Mouse (Mus musculus) stomach, embryonic 15.5 days (tissue): ENCODE measurements around the gene Cntnap2. TPM values are rescaled to one million over a fixed set of nuclear protein-coding genes. Genes with fewer than 3 reads are reported as not detected.
"Not testable (repeated sequence)": the region's sequence is repeated elsewhere in the genome, so short reads cannot be mapped to it uniquely, and the experiment has no call there.

Experiments
- ATAC-seq: fragments of 200-750 bp; cut with Nextera tagmentation; 2 replicates; pipeline ENCODE4 v1.8.0; 2017; ENCODE audit warnings: low read depth, moderate number of reproducible peaks, moderate TSS enrichment; ENCODE audit not compliant: insufficient read depth, low FRiP score
- H3K27ac ChIP-seq: fragments of 300-500 bp; sonication (generic); 2 replicates; pipeline ENCODE4 v1.5.1; 2015; ENCODE audit warnings: mild to moderate bottlenecking, inconsistent platforms
- H3K27me3 ChIP-seq: fragments of 300-500 bp; sonication (generic); replicated peaks from 2 replicates; pipeline ENCODE4 v1.6.1; 2015; ENCODE audit warnings: inconsistent platforms
- H3K36me3 ChIP-seq: fragments of 300-500 bp; sonication (generic); 2 replicates; pipeline ENCODE4 v1.6.1; 2015; ENCODE audit warnings: inconsistent platforms
- H3K4me1 ChIP-seq: fragments of 300-500 bp; sonication (generic); 2 replicates; pipeline ENCODE4 v1.6.1; 2015; ENCODE audit warnings: inconsistent platforms
- H3K4me2 ChIP-seq: fragments of 300-500 bp; sonication (generic); 2 replicates; pipeline ENCODE4 v1.6.1; 2015; ENCODE audit warnings: mild to moderate bottlenecking, inconsistent platforms
- H3K4me3 ChIP-seq: fragments of 300-500 bp; sonication (generic); replicated peaks from 2 replicates; pipeline ENCODE4 v1.5.1; 2015; ENCODE audit warnings: inconsistent platforms
- H3K9ac ChIP-seq: fragments of 300-500 bp; sonication (generic); 2 replicates; pipeline ENCODE4 v1.6.1; 2015; ENCODE audit warnings: inconsistent platforms
- H3K9me3 ChIP-seq: fragments of 300-500 bp; sonication (generic); 2 replicates; pipeline ENCODE4 v1.6.1; 2016; ENCODE audit warnings: inconsistent platforms
- WGBS: fragments of 180-500 bp; shearing (Covaris S2); methylation state at CpG from one replicate; pipeline ENCODE4 v1.1.7; 2015; 5-methylcytosine and 5-hydroxymethylcytosine counted together
- polyA plus RNA-seq: library from polyadenylated mRNA; unstranded; fragments of >200 nt; fragmentation: Nextera tagmentation; extraction: Ambion mirVana; gene quantifications from 2 replicates; pipeline ENCODE4 v1.2.1, GENCODE M21; 2015

Gene Cntnap2
- polyA plus RNA-seq, 1 experiment from 2014 or later, result 1.7 TPM

DNA sequence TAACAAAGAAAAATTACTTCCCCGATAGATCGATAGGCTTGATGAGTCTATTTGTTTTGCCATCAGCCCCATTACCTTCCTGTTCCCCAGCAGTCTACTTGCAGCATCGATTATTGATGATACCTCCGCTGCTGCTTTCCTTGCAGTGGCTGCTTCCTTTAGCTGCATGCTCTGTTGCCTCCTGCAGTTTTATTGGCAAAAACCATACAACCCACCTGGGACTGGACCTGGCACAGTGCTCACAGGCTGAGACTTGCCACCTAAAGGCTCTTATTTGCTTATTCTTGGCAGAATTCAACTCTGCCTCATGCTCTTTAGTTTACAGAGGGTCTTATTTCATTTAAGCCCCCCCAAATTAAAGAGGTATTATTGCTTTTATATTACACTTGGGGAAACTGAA, 1355.4 kb downstream of the Cntnap2 start:
- no peak overlapping the region for H3K4me3 ChIP-seq

GRCm38 (mm10) chr6:46419827-46420226, 1360.7 kb downstream of the Cntnap2 start:
- Histone ChIP-seq H3K27me3 (no peaks in the 10 kb centered on the region), H3K4me1 (no peaks in the 10 kb centered on the region), H3K36me3 (no peaks in the 10 kb centered on the region), H3K4me2 (no peak overlapping the region), H3K4me3 (no peak overlapping the region), H3K27ac (no peak overlapping the region), H3K9ac (no peak overlapping the region), H3K9me3 (no peaks in the 10 kb centered on the region)
- ATAC-seq, result no peak

More for the DNA sequence above, 1355.4 kb downstream of the Cntnap2 start:
- no peak overlapping the region for H3K27ac ChIP-seq
- WGBS, result 75% methylated on average over 4 of the region's 4 CpGs
- no peaks in the 10 kb centered on the region for H3K9me3 ChIP-seq
- H3K27me3 ChIP-seq, result no peaks in the 10 kb centered on the region
- no peak overlapping the region for H3K9ac ChIP-seq
- no peaks in the 10 kb centered on the region for H3K4me1 ChIP-seq
- no peak for ATAC-seq
- H3K4me2 ChIP-seq, result no peak overlapping the region
- no peaks in the 10 kb centered on the region for H3K36me3 ChIP-seq

DNA sequence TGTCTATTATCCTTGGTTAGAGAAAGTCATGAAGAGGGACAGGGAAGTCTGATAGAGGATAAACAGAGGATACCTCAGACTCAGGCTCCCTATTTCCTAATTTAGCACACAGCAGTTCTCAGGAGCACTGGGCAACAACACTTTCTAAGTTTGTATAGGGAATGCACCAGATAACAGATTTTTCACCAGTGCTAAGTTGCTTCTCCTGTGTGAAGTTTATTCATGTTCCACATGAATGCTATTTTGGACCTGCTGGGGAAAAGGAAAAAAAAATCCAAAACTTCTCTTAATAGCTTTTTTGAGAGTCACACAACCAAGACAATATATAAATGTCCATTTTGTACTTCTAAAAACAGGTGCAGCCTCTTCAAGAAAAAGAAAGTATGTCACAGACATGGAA, 1361.2 kb downstream of the Cntnap2 start:
- no peak overlapping the region for H3K27ac ChIP-seq
- no peak overlapping the region for H3K4me2 ChIP-seq
- H3K27me3 ChIP-seq, result no peaks in the 10 kb centered on the region
- H3K9ac ChIP-seq, result no peak overlapping the region
- no peaks in the 10 kb centered on the region for H3K4me1 ChIP-seq
- no peak for ATAC-seq
- no peak overlapping the region for H3K4me3 ChIP-seq
- no peaks in the 10 kb centered on the region for H3K36me3 ChIP-seq
- H3K9me3 ChIP-seq, result no peaks in the 10 kb centered on the region

GRCm38 (mm10) chr6:46428231-46428630, 1369.1 kb downstream of the Cntnap2 start:
- Histone ChIP-seq H3K4me1 (no peaks in the 10 kb centered on the region), H3K9me3 (no peaks in the 10 kb centered on the region), H3K36me3 (no peaks in the 10 kb centered on the region), H3K27ac (no peak overlapping the region), H3K4me2 (no peak overlapping the region), H3K27me3 (no peaks in the 10 kb centered on the region), H3K9ac (no peak overlapping the region), H3K4me3 (no peak overlapping the region)
- WGBS, result 60% methylated on average over 5 of the region's 5 CpGs
- no peak for ATAC-seq

DNA sequence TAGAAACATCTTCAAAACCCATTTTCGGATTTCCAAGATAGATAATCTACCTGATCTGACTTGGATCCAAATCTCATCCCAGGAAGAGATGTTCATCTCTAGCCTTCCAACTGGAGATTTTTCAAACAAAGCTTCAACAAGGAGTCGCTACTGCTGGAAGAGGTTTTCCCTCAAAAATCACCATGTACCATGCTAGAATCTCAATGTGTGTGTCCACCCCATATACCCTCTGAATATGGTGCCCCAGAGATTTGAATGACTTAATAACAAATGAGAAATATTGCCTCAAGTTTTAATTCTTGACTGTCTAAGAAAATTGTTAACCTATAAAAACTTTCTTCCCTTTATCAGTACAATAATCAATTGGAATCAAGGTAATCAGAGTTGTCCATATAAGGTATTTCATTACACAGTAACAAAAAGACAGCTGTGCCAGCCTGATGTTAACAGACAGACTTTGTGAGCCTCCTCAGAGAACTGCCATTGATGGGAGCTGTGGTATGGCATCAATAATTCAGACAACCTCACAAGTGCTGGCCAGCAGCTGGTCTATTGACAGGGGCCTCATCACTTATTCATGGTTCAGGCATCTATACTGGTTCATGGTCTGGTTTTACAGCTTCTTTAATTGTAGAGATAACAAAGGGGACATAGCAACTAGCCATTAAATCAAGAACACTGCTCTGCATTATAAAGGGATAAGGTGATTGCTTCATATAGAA, 1391.9 kb downstream of the Cntnap2 start:
- Histone ChIP-seq H3K36me3 (no peaks in the 10 kb centered on the region), H3K9ac (no peak overlapping the region), H3K27ac (no peak overlapping the region), H3K27me3 (no peaks in the 10 kb centered on the region), H3K9me3 (no peaks in the 10 kb centered on the region), H3K4me3 (no peak overlapping the region), H3K4me2 (no peak overlapping the region), H3K4me1 (no peaks in the 10 kb centered on the region)
- WGBS, result 81% methylated on average over 2 of the region's 2 CpGs
- ATAC-seq, result no peak

DNA sequence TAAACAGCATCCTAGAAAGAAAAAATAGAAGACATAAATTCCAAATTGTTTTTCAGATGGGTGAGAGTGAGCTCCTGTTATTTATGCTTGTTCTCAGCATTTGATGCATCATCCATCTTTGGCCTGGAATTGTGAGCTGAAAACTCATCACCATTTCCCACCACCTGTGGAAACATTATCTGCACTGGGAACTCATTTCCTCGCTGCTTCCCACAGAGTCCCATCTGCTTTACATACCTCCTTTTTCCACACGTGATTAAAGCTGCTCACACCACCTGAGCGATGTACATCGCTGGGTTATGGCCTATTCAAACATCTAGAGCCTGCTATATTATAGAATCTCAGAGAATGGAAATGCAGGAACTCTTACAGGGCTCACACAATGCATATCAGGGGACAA, 1413.5 kb downstream of the Cntnap2 start:
- H3K36me3 ChIP-seq, result no peaks in the 10 kb centered on the region
- H3K4me2 ChIP-seq, result no peak overlapping the region
- H3K4me1 ChIP-seq, result no peaks in the 10 kb centered on the region
- H3K9ac ChIP-seq, result no peak overlapping the region
- ATAC-seq, result no peak
- no peaks in the 10 kb centered on the region for H3K27me3 ChIP-seq
- H3K9me3 ChIP-seq, result no peaks in the 10 kb centered on the region
- H3K4me3 ChIP-seq, result no peak overlapping the region
- no peak overlapping the region for H3K27ac ChIP-seq
- 70% methylated on average over 4 of the region's 4 CpGs for WGBS

- H3K36me3 ChIP-seq, result no peaks in the 10 kb centered on the region
- no peak for ATAC-seq
- no peak overlapping the region for H3K4me2 ChIP-seq
- no peaks in the 10 kb centered on the region for H3K4me1 ChIP-seq
- no peak overlapping the region for H3K9ac ChIP-seq
- H3K27me3 ChIP-seq, result no peaks in the 10 kb centered on the region
- H3K27ac ChIP-seq, result no peak overlapping the region
- WGBS, result 81% methylated on average over 3 of the region's 3 CpGs
- H3K9me3 ChIP-seq, result no peaks in the 10 kb centered on the region
- H3K4me3 ChIP-seq, result no peak overlapping the region
These were observed 1425.2 kb downstream of the Cntnap2 start for GRCm38 (mm10) chr6:46484392-46484791.

- no peak for ATAC-seq
- Histone ChIP-seq H3K9me3 (no peaks in the 10 kb centered on the region), H3K4me3 (no peak overlapping the region), H3K4me2 (no peak overlapping the region), H3K9ac (no peak overlapping the region), H3K27ac (no peak overlapping the region), H3K27me3 (no peaks in the 10 kb centered on the region), H3K36me3 (no peaks in the 10 kb centered on the region), H3K4me1 (no peaks in the 10 kb centered on the region)
- WGBS, result 47% methylated on average over 1 of the region's 1 CpGs
These were observed 1443.6 kb downstream of the Cntnap2 start for GRCm38 (mm10) chr6:46502786-46503185.

DNA sequence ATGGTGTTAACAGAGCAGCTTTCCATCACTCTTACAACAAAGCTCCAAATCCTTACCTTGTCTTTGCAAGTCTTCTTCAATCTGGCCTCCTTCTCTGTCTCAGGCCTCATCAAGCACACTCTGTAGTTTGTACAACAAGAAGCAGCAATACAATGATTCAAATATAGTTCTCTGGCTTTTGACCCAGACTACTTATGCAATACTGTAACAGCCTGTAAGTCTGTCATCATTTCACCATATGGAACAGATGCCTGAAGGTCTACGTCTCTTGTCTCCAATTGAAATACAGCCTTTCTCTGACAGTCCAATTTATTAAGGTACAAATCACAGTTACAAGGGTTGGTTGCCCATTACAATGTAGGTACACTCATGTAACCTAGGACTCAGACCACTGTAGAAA, 1453.7 kb downstream of the Cntnap2 start:
- ATAC-seq, result no peak
- Histone ChIP-seq H3K4me3 (no peak overlapping the region), H3K4me1 (no peaks in the 10 kb centered on the region), H3K36me3 (no peaks in the 10 kb centered on the region), H3K27ac (no peak overlapping the region), H3K27me3 (no peaks in the 10 kb centered on the region), H3K9ac (no peak overlapping the region), H3K9me3 (no peaks in the 10 kb centered on the region), H3K4me2 (no peak overlapping the region)
- WGBS, result 71% methylated on average over 1 of the region's 1 CpGs

GRCm38 (mm10) chr6:46537586-46537985, 1478.4 kb downstream of the Cntnap2 start:
- not testable (repeated sequence) for H3K4me3 ChIP-seq, H3K4me1 ChIP-seq, H3K9me3 ChIP-seq, H3K9ac ChIP-seq, H3K4me2 ChIP-seq, H3K27me3 ChIP-seq, H3K27ac ChIP-seq, H3K36me3 ChIP-seq, ATAC-seq
- WGBS, result 78% methylated on average over 2 of the region's 2 CpGs

GRCm38 (mm10) chr6:46563470-46563869, 1504.3 kb downstream of the Cntnap2 start:
- Histone ChIP-seq H3K4me3 (no peak overlapping the region), H3K27me3 (no peaks in the 10 kb centered on the region), H3K4me1 (no peaks in the 10 kb centered on the region), H3K27ac (no peak overlapping the region), H3K9me3 (no peaks in the 10 kb centered on the region), H3K36me3 (no peaks in the 10 kb centered on the region), H3K4me2 (no peak overlapping the region), H3K9ac (no peak overlapping the region)
- 81% methylated on average over 2 of the region's 2 CpGs for WGBS
- ATAC-seq, result no peak

- Histone ChIP-seq H3K36me3 (no peaks in the 10 kb centered on the region), H3K27ac (no peak overlapping the region), H3K27me3 (no peaks in the 10 kb centered on the region), H3K4me1 (no peaks in the 10 kb centered on the region), H3K4me2 (no peak overlapping the region), H3K9ac (no peak overlapping the region), H3K4me3 (no peak overlapping the region), H3K9me3 (no peaks in the 10 kb centered on the region)
- no peak for ATAC-seq
- WGBS, result 48% methylated on average over 3 of the region's 3 CpGs
These were observed 1515.9 kb downstream of the Cntnap2 start for GRCm38 (mm10) chr6:46575055-46575454.

DNA sequence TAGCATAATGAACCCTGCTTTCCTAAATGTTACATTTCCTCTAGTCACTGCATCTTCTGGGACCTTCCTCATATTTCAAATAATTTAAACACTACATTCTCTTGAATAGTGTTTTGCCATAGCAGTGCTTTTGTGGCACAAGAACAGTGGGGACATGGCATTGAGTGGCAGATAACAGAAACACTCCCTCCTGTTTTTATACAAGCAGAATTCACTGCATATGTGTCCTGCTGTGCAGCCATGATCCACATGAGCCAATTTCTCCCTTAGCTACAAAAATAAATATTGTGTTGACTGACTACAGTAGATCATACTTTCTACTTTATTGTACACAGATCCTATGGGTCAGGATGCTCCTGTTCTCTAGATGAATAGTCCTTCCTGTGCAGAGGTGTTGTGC, 1553.2 kb downstream of the Cntnap2 start:
- H3K36me3 ChIP-seq, result no peaks in the 10 kb centered on the region
- H3K27me3 ChIP-seq, result no peaks in the 10 kb centered on the region
- no peak overlapping the region for H3K27ac ChIP-seq
- no peak overlapping the region for H3K4me2 ChIP-seq
- ATAC-seq, result no peak
- H3K4me1 ChIP-seq, result no peaks in the 10 kb centered on the region
- no peak overlapping the region for H3K9ac ChIP-seq
- no peak overlapping the region for H3K4me3 ChIP-seq
- H3K9me3 ChIP-seq, result no peaks in the 10 kb centered on the region
